Mouse (Mus musculus): ENCODE results near the gene Rhog. TPM values are rescaled to one million over a fixed set of nuclear protein-coding genes. Genes with fewer than 3 reads are reported as not detected.

Gene Rhog
- total and polyA plus RNA-seq, 3 experiments = 12.2 to 118 (median 22.7) TPM

DNA sequence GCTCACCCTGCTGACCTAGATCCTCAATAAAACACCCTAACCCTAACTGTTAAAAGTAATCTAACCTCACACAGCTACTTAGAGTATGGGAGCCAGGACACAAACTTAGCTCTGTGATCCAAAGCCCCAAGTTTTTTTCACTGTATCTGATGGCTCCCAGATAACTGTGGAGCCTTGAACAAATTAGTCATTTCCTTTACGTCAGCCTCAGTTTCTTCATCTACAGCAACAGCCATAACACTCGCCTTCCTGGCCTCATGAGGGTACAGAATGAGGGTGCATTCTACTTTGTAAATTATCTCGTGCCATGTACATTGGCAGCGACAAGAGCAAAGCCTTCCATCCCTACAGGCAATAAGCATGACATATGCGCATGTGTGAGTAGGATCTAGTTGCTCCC, 13.5 kb downstream of the Rhog start:
- dilution Hi-C loops (cut with MboI; ENCODE audit: extremely low pct_ligation_motif_present, extremely low pct_unique_long_range_greater_than_20kb, low sequenced_read_pairs) = no loop called here
- no peak overlapping the region for H3K27ac ChIP-seq (ENCODE audit: insufficient read depth, low read depth)
- peaks cover 4% of the 10 kb centered on the region for H3K9me3 ChIP-seq (replicated peaks; ENCODE audit: low read length)
- H3K36me3 ChIP-seq (replicated peaks in 1 of 2; ENCODE audit: control insufficient read depth in 1 of 2, insufficient read depth in 1 of 2, low read length in 1 of 2) = peaks cover 46 to 70% of the 10 kb centered on the region in 2 experiments
- H3K4me3 ChIP-seq (replicated peaks in 1 of 3; ENCODE audit: low read depth in 2 of 3, low read length in 2 of 3, poor library complexity in 1 of 3) = no peak overlapping the region
- peaks cover 51 to 82% of the 10 kb centered on the region in 2 experiments for H3K4me1 ChIP-seq (ENCODE audit: control insufficient read depth in 1 of 2, insufficient read depth in 2 of 2)
- no peak overlapping the region for H3K9ac ChIP-seq (ENCODE audit: insufficient read depth, low read depth)
- H3K27me3 ChIP-seq (replicated peaks) = no peaks in the 10 kb centered on the region
- DNase-seq (ENCODE audit: extremely low read depth) = no peak
- no peak for TF ChIP-seq USF2 (conservative IDR thresholded peaks at IDR 0.05; ENCODE audit: low read depth, low read length)
- TF ChIP-seq MAFK (IDR thresholded peaks at IDR 0.05; ENCODE audit: insufficient replicate concordance, low read length) = no peak
- TF ChIP-seq ZC3H11A (IDR thresholded peaks at IDR 0.05; ENCODE audit: low read depth, low read length) = no peak
- no peak for TF ChIP-seq EP300 (IDR thresholded peaks at IDR 0.05; ENCODE audit: low read length)
- no peak for TF ChIP-seq NELFE (IDR thresholded peaks at IDR 0.05; ENCODE audit: low read depth, low read length)
- no peak for TF ChIP-seq PAX5 (IDR thresholded peaks at IDR 0.05; ENCODE audit: low read length)
- TF ChIP-seq RCOR1 (conservative IDR thresholded peaks at IDR 0.05; ENCODE audit: low read depth, low read length) = no peak
- TF ChIP-seq MXI1 (IDR thresholded peaks at IDR 0.05; ENCODE audit: low read depth, low read length) = no peak
- TF ChIP-seq KAT2A (IDR thresholded peaks at IDR 0.05; ENCODE audit: insufficient replicate concordance, low read length) = no peak
- TF ChIP-seq USF1 (IDR thresholded peaks at IDR 0.05; ENCODE audit: low read depth, low read length) = no peak
- no peak for TF ChIP-seq POLR2A (IDR thresholded peaks at IDR 0.05; ENCODE audit: low read depth, low read length)
- no peak for TF ChIP-seq JUND (conservative IDR thresholded peaks at IDR 0.05; ENCODE audit: low read depth, low read length)
- TF ChIP-seq GABPA (IDR thresholded peaks at IDR 0.05; ENCODE audit: insufficient replicate concordance, low read depth, low read length) = no peak
- no peak for TF ChIP-seq CTCF (conservative IDR thresholded peaks at IDR 0.05 in 1 of 2, IDR thresholded peaks at IDR 0.05 in 1 of 2; ENCODE audit: low read depth in 2 of 2, low read length in 2 of 2)
- TF ChIP-seq MEF2A (IDR thresholded peaks at IDR 0.05; ENCODE audit: borderline replicate concordance, low read depth, low read length) = no peak
- TF ChIP-seq JUN (IDR thresholded peaks at IDR 0.05; ENCODE audit: insufficient read depth, low read depth, low read length) = no peak
- in situ Hi-C loops (cut with MboI; ENCODE audit: low pct_ligation_motif_present, low pct_unique_long_range_greater_than_20kb, low sequenced_read_pairs) = no loop called here
- no peak overlapping the region for H3K4me2 ChIP-seq (ENCODE audit: insufficient read depth, low read depth, poor library complexity, severe bottlenecking)
- H3K79me2 ChIP-seq (replicated peaks; ENCODE audit: control insufficient read depth, extremely low read depth, insufficient read depth, poor library complexity, severe bottlenecking) = peaks cover 33% of the 10 kb centered on the region

GRCm38 (mm10) chr7:102239591-102239990, 16.3 kb downstream of the Rhog start:
- DNase-seq (ENCODE audit: extremely low read depth) = no peak
- Histone ChIP-seq H3K79me2 (replicated peaks; ENCODE audit: control insufficient read depth, extremely low read depth, insufficient read depth, poor library complexity, severe bottlenecking) (peaks cover 7% of the 10 kb centered on the region; the same call in 1 of the 2 replicates), H3K27ac (ENCODE audit: insufficient read depth, low read depth) (0 out of 2 replicates have a peak overlapping the region, but pooled peaks have one; percentile 8), H3K4me2 (ENCODE audit: insufficient read depth, low read depth, poor library complexity, severe bottlenecking) (no peak overlapping the region), H3K4me1 (ENCODE audit: control insufficient read depth in 1 of 2, insufficient read depth in 2 of 2) (peaks cover 28 to 56% of the 10 kb centered on the region in 2 experiments), H3K9me3 (replicated peaks; ENCODE audit: low read length) (peaks cover 4% of the 10 kb centered on the region), H3K4me3 (replicated peaks in 1 of 3; ENCODE audit: low read depth in 2 of 3, low read length in 2 of 3, poor library complexity in 1 of 3) (no peak overlapping the region), H3K9ac (ENCODE audit: insufficient read depth, low read depth) (no peak overlapping the region), H3K36me3 (replicated peaks in 1 of 2; ENCODE audit: control insufficient read depth in 1 of 2, insufficient read depth in 1 of 2, low read length in 1 of 2) (peaks cover 59 to 94% of the 10 kb centered on the region in 2 experiments), H3K27me3 (replicated peaks) (peaks cover under 1% of the 10 kb centered on the region)
- dilution Hi-C loops (cut with MboI; ENCODE audit: extremely low pct_ligation_motif_present, extremely low pct_unique_long_range_greater_than_20kb, low sequenced_read_pairs) (no loop called here), in situ Hi-C loops (cut with MboI; ENCODE audit: low pct_ligation_motif_present, low pct_unique_long_range_greater_than_20kb, low sequenced_read_pairs) (no loop called here)
- TF ChIP-seq USF1 (IDR thresholded peaks at IDR 0.05; ENCODE audit: low read depth, low read length) = no peak

Data from CH12.LX (cell line).